Mouse (Mus musculus) gastrocnemius, postnatal 25 days (tissue): ENCODE results near the gene Cracr2a. TPM values are rescaled to one million over a fixed set of nuclear protein-coding genes. Genes with fewer than 3 reads are reported as not detected.

ENCODE experiments used
- DNase-seq: peaks from one replicate; pipeline ENCODE4 v3.0.0; 2022
- total RNA-seq, 2 experiments: library from RNA; stranded (reverse); gene quantifications; 1 replicate in 1 of 2; 2 replicates in 1 of 2; pipeline ENCODE4 v1.2.3; 2021

Cracr2a gene
- total RNA-seq, 2 experiments from 2014 or later: 0.43 to 0.49 TPM

DNA sequence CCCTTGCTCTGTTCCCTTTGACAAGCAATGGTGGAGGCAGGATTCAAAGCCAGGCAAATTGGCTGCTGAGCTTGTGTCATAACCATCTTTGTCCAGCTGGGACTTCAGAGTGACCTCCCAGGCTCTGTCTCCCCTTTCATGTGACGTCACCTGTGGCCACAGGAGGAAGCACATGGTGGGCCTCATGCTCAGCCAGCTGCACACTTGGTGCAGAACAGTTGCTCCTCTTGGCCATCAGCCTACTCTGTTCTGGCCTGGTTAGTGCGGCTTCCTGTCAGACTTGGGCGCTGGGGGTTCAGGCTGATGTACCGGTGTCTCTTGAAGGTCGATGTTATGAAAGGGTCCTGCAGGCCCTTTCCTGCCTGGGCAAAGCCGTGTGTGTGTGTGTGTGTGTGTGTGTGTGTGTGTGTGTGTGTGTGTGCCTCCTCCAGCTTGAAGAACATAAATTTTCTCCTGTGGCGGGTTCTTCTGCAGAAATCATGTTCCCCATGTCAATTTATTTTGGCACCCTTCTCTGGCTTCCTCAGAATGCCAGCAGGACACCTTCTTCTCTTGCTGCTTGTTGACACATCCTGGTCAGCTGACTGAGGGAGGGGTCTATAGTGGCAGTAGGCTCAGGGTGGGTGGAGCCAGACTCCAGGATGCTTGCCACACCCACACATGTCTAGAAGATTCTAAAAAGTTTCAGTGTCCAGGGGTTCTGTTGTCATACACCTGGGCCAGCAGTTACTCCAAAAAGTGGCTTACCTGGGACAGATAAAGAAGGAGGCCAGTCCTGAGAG, 5.0 kb downstream of the Cracr2a start:
- peak; percentile 65 for DNase-seq

GRCm38 (mm10) chr6:127571849-127572550, 10.9 kb downstream of the Cracr2a start:
- DNase-seq: no peak

DNA sequence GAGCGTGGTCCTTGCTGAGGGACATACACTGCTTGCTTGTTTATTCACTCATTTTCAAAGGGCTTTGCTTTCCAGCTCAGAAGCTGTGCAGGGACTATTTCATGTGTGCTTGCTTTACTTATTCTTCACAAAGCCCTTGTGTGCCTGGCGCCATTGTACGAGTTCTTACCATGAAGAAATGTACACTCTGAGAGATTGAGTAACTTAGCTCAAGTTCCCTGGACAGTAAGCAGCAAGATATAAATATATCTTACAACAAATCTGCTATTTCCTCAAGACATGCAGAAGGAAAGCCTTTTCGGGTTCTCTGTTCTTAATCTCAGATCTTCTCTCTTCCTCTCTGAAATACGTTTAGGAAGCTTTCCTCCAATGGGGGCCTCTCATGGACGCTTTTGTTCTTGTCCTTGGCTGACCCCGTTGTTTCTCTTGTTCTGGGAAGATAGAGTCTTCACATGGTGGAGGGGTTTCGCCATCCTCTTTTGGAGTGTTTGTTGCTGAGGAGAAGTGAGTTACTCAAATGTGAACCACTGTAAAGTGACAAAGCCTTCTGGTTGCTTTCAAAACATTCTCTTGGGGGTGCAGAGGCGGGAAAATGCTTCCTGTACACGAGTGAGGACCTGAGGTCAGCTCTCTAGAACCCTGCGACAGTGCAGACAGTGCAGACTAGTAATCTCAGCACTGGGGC, 12.8 kb downstream of the Cracr2a start:
- DNase-seq: no peak

GRCm38 (mm10) chr6:127575194-127575593, 14.1 kb downstream of the Cracr2a start:
- no peak for DNase-seq

DNA sequence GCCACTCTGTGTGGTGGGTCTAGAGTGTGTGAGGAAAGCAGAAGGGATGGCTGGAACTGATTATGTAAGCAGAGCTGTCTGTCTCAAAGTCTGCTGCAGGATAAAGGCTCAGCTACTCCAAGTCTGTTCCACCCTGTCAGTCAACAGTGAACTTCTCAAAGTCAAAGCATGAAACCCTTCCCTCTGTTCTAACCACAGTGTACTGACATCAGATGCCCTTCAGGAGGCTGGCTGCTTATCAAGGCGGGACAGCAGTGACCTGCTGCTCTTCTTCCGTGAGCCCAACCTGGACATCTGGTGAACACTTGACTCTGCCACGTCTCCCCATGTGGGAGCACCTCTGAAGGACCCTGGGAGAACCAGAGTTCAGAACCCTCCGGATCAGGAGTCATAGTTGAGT, 16.6 kb downstream of the Cracr2a start:
- DNase-seq: no peak

DNA sequence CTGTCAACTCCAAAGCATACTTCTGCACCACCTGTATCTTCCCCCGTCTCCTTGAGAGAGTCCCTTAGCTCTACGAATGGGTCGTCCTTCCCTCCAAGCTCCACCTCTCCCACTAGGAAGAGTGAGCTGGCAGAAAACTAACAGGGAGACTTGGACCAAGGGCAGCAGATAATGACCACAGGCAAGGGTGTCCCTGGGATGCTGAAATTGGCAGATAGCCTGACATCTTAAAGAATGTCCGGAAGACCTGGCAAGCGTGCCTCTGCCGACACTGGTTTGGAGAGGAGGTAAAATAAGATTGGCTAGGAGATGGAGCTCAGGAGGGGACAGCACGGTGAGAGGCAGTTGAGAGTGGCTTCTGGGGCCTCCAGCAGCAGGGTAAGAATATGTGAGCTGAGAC, 17.2 kb downstream of the Cracr2a start:
- no peak for DNase-seq

GRCm38 (mm10) chr6:127578810-127579209, 17.7 kb downstream of the Cracr2a start:
- no peak for DNase-seq

- no peak for DNase-seq
Measured at GRCm38 (mm10) chr6:127581915-127582314, 20.8 kb downstream of the Cracr2a start.

DNA sequence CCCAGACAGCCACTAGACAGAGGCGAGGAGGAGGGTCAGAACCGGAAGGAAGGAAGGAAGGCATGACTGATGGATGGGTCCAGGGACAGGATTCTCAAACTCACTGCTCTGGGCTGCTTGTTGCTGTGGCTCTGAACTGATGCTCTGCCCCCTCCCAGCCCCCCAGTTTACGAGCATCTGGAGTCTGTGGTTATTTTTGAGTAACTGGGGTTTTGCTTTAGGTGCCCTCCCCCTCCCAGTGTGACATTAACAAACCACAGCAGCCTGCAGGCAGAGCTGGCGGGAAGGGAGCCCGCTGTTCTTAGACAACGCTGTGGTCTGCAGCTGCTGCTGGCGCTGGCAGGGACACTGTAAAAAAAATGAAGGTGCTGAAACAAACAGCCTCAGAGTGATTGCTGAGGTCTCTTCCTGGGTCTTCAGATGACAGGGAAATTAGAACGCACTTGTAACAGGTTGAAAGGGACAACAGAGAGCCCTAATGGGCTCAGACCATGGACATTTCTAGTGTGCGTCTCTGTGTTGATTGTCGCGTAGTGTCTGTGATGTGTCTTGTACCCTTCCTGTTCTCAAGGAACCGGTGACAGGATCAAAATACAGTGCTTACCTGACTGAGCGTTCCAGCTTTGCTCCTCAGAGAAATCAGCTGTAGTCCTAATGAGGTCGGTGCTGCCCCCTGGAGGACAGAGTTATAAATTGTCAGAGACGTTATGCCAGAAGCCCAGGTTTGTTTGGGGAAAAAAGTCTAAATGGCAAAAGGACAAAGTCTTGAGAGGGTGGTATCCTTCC, 21.4 kb downstream of the Cracr2a start:
- DNase-seq: peak; percentile 31

GRCm38 (mm10) chr6:127591467-127591866, 30.3 kb downstream of the Cracr2a start:
- DNase-seq: no peak

DNA sequence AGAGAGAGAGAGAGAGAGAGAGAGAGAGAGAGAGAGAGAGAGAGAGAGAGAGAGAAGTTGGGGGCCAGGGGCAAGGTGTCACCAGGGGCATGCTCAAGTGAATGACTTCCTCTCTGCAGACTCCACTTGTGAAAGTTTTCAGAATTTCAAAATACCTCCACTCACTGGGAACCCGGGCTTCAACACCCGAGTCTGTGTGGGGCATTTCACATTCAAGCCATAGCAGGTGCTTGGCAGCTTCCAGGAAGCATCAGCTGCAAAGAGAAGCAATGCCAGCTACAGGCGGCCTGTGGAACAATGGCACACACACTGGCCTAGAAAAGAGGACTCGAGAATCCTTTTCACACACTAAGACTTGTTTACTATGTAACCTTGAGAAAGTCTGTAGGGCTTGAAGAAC, 32.3 kb downstream of the Cracr2a start:
- no peak for DNase-seq

GRCm38 (mm10) chr6:127599280-127599679, 38.1 kb downstream of the Cracr2a start:
- DNase-seq: no peak

- no peak for DNase-seq
Measured at GRCm38 (mm10) chr6:127605067-127606025, 44.2 kb downstream of the Cracr2a start.

DNA sequence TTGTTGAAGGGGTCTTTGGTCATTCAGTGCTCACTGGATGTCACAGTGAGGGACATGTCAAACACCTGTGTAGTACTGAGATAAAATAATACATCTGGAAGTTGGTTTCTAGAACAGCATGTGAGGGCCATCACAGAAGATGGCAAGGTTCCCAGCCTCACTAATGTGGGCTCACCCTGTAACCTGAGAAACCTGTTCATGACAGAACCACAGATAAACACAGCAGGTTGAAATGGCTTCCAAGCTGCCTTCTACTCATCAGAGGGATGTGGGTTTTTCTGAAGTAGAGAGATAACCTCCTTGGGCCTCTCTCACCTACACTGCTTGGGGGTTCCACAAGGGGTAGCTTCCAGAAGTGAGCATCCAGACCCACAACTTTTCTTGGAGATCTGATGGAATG, 48.5 kb downstream of the Cracr2a start:
- DNase-seq: no peak

GRCm38 (mm10) chr6:127611216-127611615, 50.1 kb downstream of the Cracr2a start:
- no peak for DNase-seq

GRCm38 (mm10) chr6:127614083-127614984, 53.2 kb downstream of the Cracr2a start:
- peak; percentile 50 for DNase-seq

DNA sequence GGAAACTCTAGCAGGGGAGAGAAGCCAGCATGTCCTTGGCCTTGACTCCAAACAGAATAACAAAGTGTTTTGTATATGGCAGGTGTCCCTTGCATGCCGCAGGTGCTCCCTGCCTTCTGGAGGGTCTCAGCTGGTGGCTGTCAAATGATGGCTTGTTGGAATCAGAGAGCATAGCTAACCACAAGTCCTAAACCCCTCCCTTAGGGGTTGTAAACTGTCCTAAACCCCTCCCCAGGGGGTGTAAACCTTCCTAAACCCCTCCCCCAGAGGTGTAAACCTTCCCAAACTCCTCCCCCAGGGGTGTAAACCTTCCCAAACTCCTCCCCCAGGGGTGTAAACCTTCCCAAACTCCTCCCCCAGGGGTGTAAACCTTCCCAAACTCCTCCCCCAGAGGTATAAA, 55.5 kb downstream of the Cracr2a start:
- DNase-seq: no peak

DNA sequence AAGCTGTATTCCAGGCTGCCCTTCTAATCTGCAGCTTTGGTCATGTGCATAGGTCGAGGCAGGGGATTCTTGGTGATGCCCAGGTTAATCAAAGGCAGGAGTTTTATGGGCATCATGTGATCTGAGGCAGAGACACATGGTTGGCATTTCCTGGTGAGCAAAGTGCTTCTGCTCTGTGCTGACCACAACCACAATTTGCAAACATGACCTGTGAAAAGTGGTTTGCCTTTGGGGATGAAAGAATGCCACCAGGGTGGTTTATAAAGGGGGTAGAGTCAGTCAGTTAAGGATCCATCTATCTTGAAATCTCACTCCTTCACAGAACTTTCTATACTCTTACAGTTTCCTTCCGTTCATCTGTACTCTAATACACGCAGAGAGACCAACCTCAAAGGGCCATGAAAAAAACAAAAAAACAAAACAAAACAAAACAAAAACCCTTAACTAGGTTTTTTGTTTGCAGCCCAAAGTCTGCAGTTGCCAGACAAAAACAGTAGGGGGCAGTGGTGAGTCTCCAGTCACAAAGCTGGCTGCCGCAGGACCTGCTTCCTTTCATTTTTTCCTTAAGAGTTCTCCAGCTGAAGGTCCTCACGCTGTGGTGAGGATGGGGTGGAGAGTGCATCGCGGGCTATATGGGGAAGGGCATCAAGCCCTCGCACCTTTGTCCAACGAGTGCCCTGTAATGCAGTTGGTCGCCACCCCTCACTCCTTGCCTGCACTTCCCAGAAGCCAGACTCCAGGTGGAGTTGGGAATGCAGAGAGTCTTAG, 56.3 kb downstream of the Cracr2a start:
- DNase-seq: no peak

GRCm38 (mm10) chr6:127618686-127619085, 57.5 kb downstream of the Cracr2a start:
- DNase-seq: no peak
